19 mouse cellular contexts compared by ENCODE assay signal in the genomic region with DNA sequence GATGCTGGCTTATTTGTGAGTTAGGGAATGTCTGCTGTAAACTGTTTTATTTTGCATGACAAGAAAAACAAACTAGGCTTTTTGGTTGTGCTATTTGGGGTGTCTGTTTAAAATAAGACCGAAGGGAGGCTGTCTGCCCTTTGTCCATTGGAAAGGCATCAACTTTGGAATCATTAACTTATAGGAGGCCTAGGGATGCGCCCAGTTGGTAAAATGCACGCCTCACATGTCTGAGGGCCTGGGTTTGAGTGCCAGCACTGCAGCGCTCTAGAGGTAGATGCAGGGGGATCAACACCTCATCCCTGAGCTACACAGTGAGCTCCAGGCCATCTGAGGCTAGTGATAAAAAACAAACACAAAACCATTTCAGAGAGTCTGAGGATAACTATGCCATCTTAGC.
"Had no signal": no experiment of that assay in that cellular context is flagged by ENCODE, and none has a peak within 500 bp of the region (broad histone marks: within the 10 kb centered on the region; RNA-seq: fewer than 3 reads in every experiment).

No protein-coding gene starts in this region.

- H3K36me3 ChIP-seq: limb, embryonic 10.5 days; limb, embryonic 13.5 days; neural tube, embryonic 12.5 days; neural tube, embryonic 15.5 days; stomach, embryonic 15.5 days had no signal

- H3K4me1 ChIP-seq: neural tube, embryonic 12.5 days; stomach, embryonic 15.5 days had no signal

- H3K27ac ChIP-seq: hindbrain, postnatal 0 days; limb, embryonic 10.5 days; limb, embryonic 13.5 days; liver, embryonic 14.5 days; neural tube, embryonic 12.5 days; neural tube, embryonic 15.5 days; stomach, embryonic 15.5 days had no signal

- DNase-seq: layer of hippocampus, adult 9-11 months; lung, adult 2 months; lung, postnatal 14 days; lung, postnatal 4 days; midbrain, embryonic 14.5 days; right cerebral cortex, postnatal 25 days; spleen, adult 18-20 months; thymus, postnatal 25 days had no signal

- H3K4me3 ChIP-seq: layer of hippocampus, adult 2 months; limb, embryonic 10.5 days; limb, embryonic 13.5 days; neural tube, embryonic 12.5 days; neural tube, embryonic 15.5 days; stomach, embryonic 15.5 days had no signal

- H3K9ac ChIP-seq: limb, embryonic 13.5 days; liver, embryonic 14.5 days; neural tube, embryonic 12.5 days; neural tube, embryonic 15.5 days; stomach, embryonic 15.5 days had no signal

- H3K4me2 ChIP-seq: limb, embryonic 13.5 days; midbrain, embryonic 11.5 days; neural tube, embryonic 12.5 days; neural tube, embryonic 15.5 days; stomach, embryonic 15.5 days had no signal

- H3K9me3 ChIP-seq: limb, embryonic 10.5 days; limb, embryonic 13.5 days; neural tube, embryonic 12.5 days; neural tube, embryonic 15.5 days; stomach, embryonic 15.5 days had no signal

- ATAC-seq: hindbrain, postnatal 0 days; inflammation-experienced regulatory T-cells, adult 6 months; intestine, embryonic 16.5 days had no signal

- H3K27me3 ChIP-seq: limb, embryonic 13.5 days; neural tube, embryonic 12.5 days; neural tube, embryonic 15.5 days; stomach, embryonic 15.5 days had no signal
